Mouse (Mus musculus) liver, embryonic 11.5 days (tissue): ENCODE results near the gene Gm49673. TPM values are rescaled to one million over a fixed set of nuclear protein-coding genes. Genes with fewer than 3 reads are reported as not detected.
"Not testable (repeated sequence)": the region's sequence is repeated elsewhere in the genome, so short reads cannot be mapped to it uniquely, and the experiment has no call there.

Source experiments
- ATAC-seq: fragments of 200-750 bp; cut with Nextera tagmentation; replicated peaks from 2 replicates; pipeline ENCODE4 v1.8.0; 2017; ENCODE audit warnings: moderate number of reproducible peaks, mild to moderate bottlenecking, moderate TSS enrichment, moderate library complexity; ENCODE audit not compliant: low FRiP score
- DNase-seq: peaks from one replicate; pipeline ENCODE4 v3.0.0-alpha.2; 2017; ENCODE audit warnings: low spot score
- H3K27ac ChIP-seq: fragments of 300-500 bp; sonication (generic); 2 replicates; pipeline ENCODE4 v1.5.1; 2014; ENCODE audit warnings: mild to moderate bottlenecking, low read depth, low read length, control low read depth
- H3K27me3 ChIP-seq: fragments of 300-500 bp; sonication (generic); replicated peaks from 2 replicates; pipeline ENCODE4 v1.6.1; 2014; ENCODE audit warnings: low read length, mixed read lengths; ENCODE audit not compliant: control insufficient read depth, insufficient read depth
- H3K36me3 ChIP-seq: fragments of 300-500 bp; sonication (generic); 2 replicates; pipeline ENCODE4 v1.6.1; 2014; ENCODE audit warnings: mild to moderate bottlenecking, low read length, moderate library complexity, mixed read lengths; ENCODE audit not compliant: control insufficient read depth, insufficient read depth
- H3K4me1 ChIP-seq: fragments of 300-500 bp; sonication (generic); replicated peaks from 2 replicates; pipeline ENCODE4 v1.6.1; 2014; ENCODE audit warnings: low read length, mixed read lengths; ENCODE audit not compliant: control insufficient read depth, insufficient read depth
- H3K4me2 ChIP-seq: fragments of 300-500 bp; sonication (generic); 2 replicates; pipeline ENCODE4 v1.6.1; 2014; ENCODE audit warnings: mild to moderate bottlenecking, control low read depth, moderate library complexity
- H3K4me3 ChIP-seq: fragments of 300-500 bp; sonication (generic); 2 replicates; pipeline ENCODE4 v1.5.1; 2014; ENCODE audit warnings: low read depth, low read length, control low read depth
- H3K9ac ChIP-seq: fragments of 300-500 bp; sonication (generic); 2 replicates; pipeline ENCODE4 v1.6.1; 2014; ENCODE audit warnings: low read depth, low read length, control low read depth
- H3K9me3 ChIP-seq: fragments of 300-500 bp; sonication (generic); 2 replicates; pipeline ENCODE4 v1.6.1; 2016; ENCODE audit warnings: low read length, inconsistent platforms, mixed read lengths; ENCODE audit not compliant: control insufficient read depth
- WGBS: fragments of 180-500 bp; shearing (Covaris S2); extraction: QIAGEN DNeasy Blood & Tissue Kit; methylation state at CpG from one replicate; pipeline ENCODE4 v1.1.7; 2014; 5-methylcytosine and 5-hydroxymethylcytosine counted together
- polyA plus RNA-seq: library from polyadenylated mRNA; unstranded; fragments of >200 nt; fragmentation: Nextera tagmentation; extraction: Ambion mirVana; gene quantifications from 2 replicates; pipeline ENCODE4 v1.2.1, GENCODE M21; 2014

The Gm49673 gene
- polyA plus RNA-seq, 1 experiment from 2014 or later, result 0.11 TPM

DNA sequence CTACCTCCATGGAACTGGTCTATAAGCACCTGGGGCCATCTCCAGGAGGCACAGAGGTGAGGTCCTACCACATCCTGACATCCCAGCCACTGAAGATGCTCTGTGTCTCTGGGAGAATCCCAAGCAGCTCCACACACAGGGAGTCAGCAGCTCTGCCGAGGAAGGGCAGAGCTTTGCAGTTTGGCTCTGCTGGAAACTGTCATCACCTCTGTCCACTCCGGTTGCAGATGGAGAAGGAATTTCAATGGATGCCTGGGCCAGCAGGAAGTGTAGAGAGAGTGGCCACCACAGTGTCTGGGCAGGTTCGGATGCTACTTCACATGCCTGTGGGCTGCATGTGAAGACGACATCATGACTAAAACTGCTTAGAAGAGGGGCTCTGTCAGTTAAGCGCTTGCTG, 106.4 kb downstream of the Gm49673 start:
- H3K4me1 ChIP-seq, ATAC-seq, H3K27me3 ChIP-seq, H3K4me2 ChIP-seq, H3K9ac ChIP-seq, DNase-seq, H3K9me3 ChIP-seq, H3K4me3 ChIP-seq, H3K27ac ChIP-seq, H3K36me3 ChIP-seq: not testable (repeated sequence)
- WGBS, result no CpG with 5 or more reads among the region's 5 CpGs

DNA sequence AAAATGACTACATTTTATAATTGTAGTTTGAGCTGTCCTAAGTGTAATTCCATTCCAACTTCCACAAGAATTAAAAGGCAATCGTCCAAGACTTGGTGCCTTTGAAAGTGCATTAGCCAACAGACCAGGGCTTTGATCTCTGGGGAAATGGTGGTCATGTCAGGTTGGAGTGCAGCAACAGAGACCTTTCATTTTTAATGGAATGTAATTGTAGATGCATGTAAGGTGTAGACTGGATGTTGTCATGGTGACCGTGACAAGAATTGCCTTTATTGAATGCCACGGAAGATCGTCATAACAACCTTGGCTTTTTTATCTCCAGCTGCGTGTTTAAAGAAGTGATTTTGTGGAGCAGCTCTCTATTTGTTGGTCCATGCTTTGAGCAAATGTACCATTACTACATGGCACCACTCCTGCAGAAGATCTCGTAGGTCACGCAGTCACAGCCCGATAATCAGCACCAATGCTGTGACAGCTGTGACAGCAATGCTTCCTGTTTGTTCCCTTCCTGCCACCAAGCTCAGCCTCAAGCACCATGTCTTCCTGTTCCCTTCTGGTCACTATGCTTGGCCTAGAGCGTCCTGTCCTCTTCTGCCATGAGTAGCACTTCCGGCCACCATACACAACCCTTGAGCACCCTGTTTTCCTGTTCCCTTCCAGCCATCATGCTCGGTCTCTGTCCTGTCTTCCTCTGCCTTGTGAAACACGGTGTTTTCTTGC, 107.5 kb downstream of the Gm49673 start:
- not testable (repeated sequence) for H3K9me3 ChIP-seq, H3K4me1 ChIP-seq, H3K4me3 ChIP-seq, H3K4me2 ChIP-seq, H3K36me3 ChIP-seq, DNase-seq, ATAC-seq, H3K27me3 ChIP-seq, H3K9ac ChIP-seq, H3K27ac ChIP-seq
- no CpG with 5 or more reads among the region's 12 CpGs for WGBS

DNA sequence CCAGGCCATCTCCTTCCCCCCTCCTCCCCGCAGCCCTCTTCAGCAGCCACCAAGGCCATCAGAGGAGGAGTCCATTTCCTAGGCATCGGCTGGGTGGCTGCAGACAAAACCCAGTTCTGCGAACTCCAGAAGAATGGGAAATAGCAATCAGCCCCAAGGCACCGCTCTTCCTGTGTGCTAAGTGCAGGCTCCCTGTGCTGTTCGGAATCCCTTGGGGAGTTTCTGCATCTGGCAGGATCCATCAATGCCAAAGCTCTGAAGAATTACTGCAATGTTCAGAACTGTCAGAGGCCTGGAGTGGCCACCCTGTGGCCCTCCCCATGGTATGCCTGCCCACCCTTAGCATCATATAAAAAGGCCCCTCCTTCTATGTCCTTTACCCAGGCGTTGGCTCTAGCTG, 110.6 kb downstream of the Gm49673 start:
- not testable (repeated sequence) for H3K4me3 ChIP-seq, H3K27me3 ChIP-seq, H3K9me3 ChIP-seq, H3K36me3 ChIP-seq, H3K4me2 ChIP-seq, ATAC-seq, H3K27ac ChIP-seq, H3K9ac ChIP-seq, H3K4me1 ChIP-seq, DNase-seq
- WGBS, result 76% methylated on average over 3 of the region's 6 CpGs

Other genes with a start within 250 kb of the Gm49673 start
- 0.48 and 0.53 TPM in 2 replicates for gene Tagap, start 221.8 kb downstream of the Gm49673 start, polyA plus RNA-seq
- 31.7 and 34.5 TPM in 2 replicates for gene Rsph3a, start 202.2 kb downstream of the Gm49673 start, polyA plus RNA-seq
- gene Rnaset2a, start 309 bp upstream of the Gm49673 start, polyA plus RNA-seq, result 19.3 and 22.2 TPM in 2 replicates
- gene Fgfr1op, start 17.7 kb upstream of the Gm49673 start, polyA plus RNA-seq, result 32.3 and 37.3 TPM in 2 replicates
- not detected in 2 replicates for gene Ccr6, start 88.3 kb upstream of the Gm49673 start, polyA plus RNA-seq
- gene Mpc1, start 135.1 kb upstream of the Gm49673 start, polyA plus RNA-seq, result 123 and 129 TPM in 2 replicates
- 73.2 and 83.3 TPM in 2 replicates for gene Sft2d1, start 163.3 kb upstream of the Gm49673 start, polyA plus RNA-seq
- gene Prr18, start 189.7 kb upstream of the Gm49673 start, polyA plus RNA-seq, result 0.05 and 0.13 TPM in 2 replicates
- 0.29 and 0.43 TPM in 2 replicates for gene T2, start 208.2 kb upstream of the Gm49673 start, polyA plus RNA-seq